Mouse (Mus musculus) G1E (cell line): ENCODE measurements at regions not wholly inside any gene's neighbourhood (a gene's known extent, or its start where the extent isn't known, plus 50 kb on each side); places are given as distances from the start of the nearest gene placed in this dataset.

ENCODE experiments used
- CTCF ChIP-seq: IDR thresholded peaks from 2 replicates; pipeline ENCODE4 v1.5.1; 2012; ENCODE audit warnings: low read depth, low read length, inconsistent platforms, mixed read lengths
- GATA2 ChIP-seq: IDR thresholded peaks from 2 replicates; pipeline ENCODE4 v1.6.1; 2012; ENCODE audit warnings: low read depth, low read length, inconsistent platforms, borderline replicate concordance
- POLR2AphosphoS5 ChIP-seq: IDR thresholded peaks from 2 replicates; pipeline ENCODE4 v1.6.1; 2012; ENCODE audit warnings: low read depth, low read length, inconsistent platforms; ENCODE audit not compliant: insufficient replicate concordance

GRCm38 (mm10) chr12:12562267-12562666 lies 300.3 kb downstream of the Fam49a start:
- no peak for TF ChIP-seq CTCF
- no peak for TF ChIP-seq POLR2AphosphoS5
- TF ChIP-seq GATA2: no peak
